Mouse (Mus musculus) urinary bladder, postnatal 36 days (tissue): Measurements from ENCODE around the gene Gpr37l1.
"Not testable (repeated sequence)": the region's sequence is repeated elsewhere in the genome, so short reads cannot be mapped to it uniquely, and the experiment has no call there.

ENCODE experiments used
- DNase-seq, 2 experiments: peaks; one replicate each; pipeline ENCODE4 v3.0.0; 2022; ENCODE audit warnings: low spot score in 2 of 2, mixed read lengths in 1 of 2

The Gpr37l1 gene

DNA sequence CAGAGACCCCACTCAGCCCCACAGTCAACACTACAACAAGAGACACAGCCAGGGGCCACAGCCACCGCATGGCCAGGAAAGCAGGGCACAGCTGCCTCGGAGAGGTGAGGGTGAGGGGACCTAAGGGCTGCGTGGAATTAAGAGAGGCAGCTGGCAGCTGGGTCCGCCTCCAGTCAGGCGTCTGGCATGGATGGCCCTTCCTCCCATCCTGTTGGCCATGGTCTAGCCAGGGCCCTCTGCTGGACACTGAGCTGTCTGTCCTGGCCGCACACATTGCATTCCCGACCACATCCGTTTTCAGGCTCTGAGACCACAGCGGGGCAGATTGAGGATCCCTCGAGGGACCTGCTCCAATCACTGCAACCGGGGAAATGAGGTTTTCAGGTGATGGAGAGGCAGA, at the start of gene Gpr37l1:
Gpr37l1 (minus strand) TSS at position 247 of the 400 bp plus-strand sequence.
- no peak for DNase-seq

DNA sequence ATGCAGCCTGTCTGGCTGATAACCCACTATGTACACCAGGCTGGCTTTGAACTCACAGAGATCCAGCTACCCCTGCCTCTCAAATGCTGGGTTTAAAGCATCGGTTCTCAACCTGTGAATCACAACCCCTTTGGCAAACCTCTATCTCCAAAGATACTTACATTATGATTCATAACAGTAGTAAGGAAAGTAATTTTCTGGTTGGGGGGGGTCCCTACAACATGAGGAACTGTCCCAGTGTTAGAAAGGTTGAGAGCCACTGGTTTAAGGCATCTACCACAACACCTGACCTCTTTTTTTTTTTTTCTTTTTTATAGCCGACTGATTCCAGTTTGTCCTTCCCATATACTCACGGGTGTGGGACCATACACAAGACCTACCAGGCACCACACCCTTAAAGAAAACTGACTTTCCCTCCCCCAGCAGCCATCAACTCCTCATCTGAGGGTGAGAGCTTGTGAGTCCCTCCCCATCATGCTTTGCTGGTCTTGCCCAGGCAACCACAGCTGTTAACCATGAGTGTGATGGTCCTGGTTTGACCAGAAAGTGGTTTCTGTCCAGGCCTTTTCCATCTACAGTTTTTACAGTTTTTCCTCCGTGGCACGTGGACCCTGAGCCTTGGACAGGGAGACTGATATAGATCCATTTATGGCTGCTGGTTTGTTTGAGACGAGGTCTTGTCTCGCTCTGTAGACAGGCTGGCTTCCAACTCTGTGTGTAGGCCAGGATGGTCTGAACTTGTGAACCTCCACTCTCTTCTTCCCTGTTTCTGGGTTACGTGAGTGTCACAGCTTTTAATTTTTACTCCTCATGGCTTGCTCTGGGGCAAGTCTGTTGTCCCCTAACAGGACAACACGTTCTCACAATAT, 46.5 kb upstream of the Gpr37l1 start:
- no peak for DNase-seq

DNA sequence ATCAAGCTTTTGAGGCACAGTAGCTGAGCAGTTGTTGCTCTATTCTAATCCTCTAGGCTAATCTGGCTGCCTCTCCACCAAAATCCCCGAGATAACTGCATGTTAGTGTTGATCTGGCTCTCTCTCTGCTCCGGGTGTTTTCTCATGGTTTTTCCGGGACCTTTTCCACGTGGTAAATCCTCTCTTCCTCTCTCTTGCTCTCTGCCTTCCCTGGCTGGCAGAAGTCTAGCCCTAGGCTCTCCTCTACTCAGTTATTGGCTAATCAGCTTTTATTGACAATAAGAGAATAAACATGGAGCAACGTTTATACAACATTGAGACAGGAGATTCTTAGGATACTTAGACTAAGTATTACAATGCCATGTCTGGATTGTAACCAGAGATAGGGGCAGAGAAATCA, 42.9 kb upstream of the Gpr37l1 start:
- DNase-seq: no peak

DNA sequence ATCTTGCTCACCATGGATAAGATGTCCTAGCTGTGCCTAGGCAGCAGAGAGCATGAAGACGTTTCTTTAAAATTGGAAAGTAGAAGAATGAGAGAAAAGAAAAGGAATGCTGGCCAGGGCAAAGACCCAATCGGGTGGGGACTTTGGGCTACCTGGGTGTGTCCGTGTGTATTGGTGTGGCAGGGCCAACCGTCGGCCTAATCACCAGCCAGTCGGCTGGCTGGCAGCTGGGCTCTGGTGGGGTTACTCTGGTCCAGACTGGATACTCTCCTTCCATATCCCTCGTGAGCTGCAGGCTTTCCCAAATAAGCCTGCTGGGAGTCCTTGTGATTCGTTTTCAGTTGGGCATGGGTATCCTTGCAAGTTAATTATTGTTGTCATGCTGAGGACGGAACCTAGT, 41.2 kb upstream of the Gpr37l1 start:
- no peak for DNase-seq

DNA sequence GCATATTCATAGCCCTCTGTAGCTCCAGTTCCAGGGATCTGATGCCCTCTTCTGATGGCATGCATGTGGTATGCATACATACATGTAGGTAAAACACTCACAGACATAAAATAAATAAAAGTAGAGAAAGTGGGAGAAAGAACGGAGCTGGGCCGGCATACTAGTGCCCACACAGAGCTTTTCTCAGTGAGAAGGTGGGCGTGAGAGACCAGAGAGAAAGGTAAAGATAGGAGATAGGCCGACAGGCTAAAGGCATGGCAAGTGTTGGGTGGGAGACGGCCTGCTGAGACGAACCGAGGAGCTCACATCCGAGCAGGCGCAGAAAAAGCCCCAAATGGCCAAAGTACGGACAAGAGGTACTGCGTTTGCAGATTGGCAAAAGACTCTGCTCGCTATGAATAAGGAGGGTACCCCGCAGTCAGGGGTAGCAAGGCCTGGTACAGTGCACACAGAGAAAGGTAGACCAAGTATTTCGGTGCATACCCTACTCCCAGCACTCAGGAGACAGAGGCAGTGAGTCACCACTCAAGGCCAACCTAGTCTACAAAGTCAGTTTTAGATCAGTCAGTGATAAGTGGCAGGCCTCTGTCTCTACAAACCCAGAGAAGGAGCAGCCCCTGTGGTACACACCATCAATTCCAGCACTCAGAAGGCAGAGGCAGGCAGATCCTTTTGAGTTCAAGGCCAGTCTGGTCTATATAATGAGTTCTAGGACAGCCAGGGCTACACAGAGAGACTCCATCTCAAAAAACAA, 39.3 kb upstream of the Gpr37l1 start:
- DNase-seq: no peak

DNA sequence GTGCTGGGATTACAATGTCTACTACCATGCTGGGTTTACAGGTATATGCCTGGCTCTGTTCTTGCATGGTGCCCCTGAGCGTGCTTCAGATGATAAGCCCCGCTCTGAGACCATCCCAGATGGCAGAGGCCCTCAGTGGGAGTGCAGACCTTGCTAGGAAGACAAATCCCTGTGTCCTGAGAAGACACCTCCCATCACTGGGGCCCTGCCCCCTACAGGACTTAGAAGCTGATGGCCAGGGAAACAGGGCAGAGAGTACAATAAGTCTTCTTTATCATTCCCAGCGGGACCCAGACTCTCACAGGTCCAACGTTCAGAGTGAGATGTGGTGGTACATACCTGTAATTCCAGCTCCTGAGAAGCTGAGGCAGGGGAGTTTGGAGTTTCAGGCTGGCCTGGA, 37.8 kb upstream of the Gpr37l1 start:
- DNase-seq: no peak

DNA sequence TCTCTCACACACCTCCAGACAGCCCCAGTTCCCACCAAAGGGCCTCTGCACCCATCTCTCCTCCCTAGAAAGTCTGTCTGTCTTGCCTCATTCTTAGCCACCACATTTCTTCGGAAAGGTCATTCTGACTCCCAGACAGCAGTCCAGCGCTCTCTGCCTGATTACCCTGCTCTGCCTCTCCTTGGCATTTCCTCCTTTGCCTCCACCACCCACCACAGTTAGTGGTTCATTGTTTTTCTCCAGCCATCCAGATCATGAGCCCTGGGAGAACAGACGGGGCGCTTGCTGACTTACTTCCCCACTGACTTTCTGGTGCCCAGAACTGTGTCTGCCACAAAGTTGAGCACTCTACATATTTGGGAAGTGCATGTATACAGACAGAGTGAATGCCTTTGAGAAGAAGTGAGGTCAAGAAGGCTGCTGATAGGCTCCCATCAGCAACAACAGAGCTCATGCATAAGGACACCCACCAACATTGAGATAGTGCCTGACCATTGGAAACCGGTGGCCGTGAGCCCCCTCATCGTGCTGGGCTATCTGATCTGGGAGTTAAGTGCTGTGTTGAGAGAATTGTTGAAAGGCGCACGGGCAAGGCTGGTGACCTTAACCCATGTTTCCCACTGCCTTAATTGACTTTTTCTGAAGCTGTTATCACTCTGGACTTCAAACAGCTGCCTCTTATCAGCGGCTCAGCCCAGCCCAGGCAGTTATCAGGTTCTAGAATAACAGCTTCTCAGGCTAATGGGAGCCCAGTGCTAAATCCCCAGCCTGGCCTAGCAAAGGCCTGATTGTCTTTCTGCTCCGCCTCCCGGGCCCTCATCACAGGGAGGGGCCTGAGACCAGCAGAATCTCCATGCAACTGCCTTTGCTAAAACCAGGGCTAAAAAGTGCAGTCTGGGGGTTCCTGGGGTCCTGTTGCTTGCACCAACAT, 37.0 kb upstream of the Gpr37l1 start:
- DNase-seq: no peak

DNA sequence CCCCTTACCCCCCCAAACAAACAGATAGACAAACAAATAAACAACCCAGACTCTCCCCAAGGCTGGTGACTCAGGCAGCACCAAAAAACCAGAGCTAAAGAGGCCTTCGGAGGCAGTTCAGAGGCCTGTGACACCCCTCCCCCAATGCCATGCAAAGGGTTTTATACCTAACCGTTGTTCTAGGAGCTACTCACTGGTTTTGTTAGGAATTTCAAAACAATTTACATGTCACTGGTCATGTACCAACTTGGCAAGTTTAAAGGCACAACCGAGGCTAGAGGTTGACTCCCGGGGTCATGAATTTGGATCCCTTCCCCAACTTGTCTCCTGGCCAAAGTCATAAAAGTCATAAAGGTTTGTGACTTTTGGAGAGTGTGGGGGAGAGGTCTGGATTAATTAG, 32.9 kb upstream of the Gpr37l1 start:
- no peak for DNase-seq

DNA sequence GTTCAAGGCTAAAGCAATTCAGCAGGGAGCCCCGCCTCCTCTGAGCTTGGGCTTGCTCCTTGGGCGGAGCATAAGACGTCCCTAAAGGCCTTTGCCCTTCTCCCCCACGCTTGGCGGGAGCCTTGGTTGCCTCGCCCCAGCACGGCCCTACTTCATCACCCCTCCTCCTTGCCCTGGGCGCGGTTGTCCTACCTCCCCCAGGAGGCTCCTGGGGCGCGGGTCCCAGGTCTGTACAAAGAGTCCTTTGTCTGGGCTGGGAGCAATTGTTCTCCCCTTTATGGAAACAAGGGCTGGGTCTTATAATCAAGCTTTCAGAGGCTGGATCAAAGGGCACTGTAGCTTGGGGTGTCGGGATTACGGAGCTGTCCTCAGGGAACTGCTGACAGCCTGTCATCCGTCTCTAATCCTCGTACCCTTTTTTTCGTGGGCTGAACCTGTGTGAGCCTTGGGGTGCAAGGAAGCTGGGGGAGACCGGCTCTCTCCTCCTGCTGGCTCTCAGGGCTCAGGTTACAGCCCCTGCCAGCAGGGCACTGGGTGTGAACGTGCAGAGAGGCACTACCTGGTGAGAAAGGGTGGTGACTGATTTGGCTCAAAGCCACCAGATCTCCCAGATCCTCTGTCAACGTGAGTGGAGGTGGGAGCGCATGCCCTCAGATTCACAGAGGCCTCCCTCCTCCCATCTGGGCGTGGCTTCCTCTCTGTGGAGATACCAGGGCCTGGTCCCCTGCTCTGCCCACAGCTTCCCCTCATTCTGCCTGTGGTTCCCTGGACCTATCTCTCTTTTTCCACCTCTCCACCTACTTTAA, 31.7 kb upstream of the Gpr37l1 start:
- peak; percentile 58 to 62 for DNase-seq

DNA sequence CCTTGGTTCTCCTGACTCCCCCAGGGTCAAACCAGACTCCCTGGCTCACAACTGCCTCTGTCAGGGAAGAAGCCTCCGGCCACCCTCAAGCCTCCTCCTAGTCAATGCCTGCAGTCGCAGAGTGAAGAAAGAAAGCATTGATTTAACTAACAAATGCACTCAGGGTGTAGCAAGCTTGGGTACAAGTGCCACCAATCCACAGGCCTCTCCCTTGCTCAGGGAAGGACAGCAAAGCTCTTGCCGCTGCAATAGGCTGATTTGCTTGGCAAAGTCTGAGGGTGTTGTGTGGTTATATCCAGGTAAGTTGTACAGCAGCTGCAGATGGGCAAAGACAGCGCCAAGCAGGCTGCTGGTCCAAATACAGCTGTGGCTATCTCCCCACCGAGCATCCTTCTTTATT, 30.9 kb upstream of the Gpr37l1 start:
- no peak for DNase-seq

DNA sequence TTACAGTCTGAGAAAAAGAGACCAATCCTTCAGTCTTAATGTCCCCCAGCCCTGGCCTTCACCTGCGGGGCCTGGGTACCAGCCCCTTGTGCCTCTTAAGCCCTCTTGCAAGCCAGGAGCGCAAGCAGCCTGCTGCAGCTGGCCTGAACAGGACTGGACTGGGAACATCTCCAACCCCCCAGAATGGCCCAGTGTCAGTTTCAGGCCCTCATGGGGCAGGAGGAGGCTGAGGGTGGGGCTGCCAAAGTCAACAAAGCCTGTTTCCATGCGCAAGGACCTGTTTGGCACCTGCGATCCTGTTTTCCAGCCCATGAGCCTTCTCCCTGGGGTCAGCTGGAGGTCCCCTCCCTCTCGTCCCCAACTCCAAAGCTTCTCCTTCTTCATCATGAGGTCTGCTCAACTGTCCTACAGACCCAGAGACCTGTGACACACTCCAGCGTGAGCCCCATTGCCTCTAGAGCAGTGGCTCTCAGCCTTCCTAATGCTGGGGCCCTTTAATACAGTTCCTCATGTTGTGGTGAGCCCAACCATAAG, 28.5 kb upstream of the Gpr37l1 start:
- DNase-seq: peak in 1 of 2 experiments; percentile 62

DNA sequence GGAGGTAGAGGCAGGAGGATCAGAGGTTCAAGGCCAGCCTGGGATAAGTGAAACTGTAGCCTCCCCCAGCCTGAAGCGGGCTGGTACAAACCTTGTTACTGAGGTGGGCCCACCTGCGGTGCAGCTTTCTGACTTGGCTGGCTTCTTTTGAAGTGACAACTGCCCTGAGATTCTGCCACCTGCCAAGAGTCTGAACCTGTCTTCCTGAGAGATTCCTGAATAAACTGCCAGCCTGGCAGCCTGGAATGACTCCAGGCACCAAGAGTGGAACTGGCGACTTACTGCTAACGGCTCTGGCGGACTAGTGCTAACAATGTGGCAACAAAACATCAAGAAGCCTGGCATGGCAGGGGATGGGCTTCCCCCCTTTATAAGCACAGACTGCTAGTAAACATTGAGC, 26.9 kb upstream of the Gpr37l1 start:
- not testable (repeated sequence) for DNase-seq

DNA sequence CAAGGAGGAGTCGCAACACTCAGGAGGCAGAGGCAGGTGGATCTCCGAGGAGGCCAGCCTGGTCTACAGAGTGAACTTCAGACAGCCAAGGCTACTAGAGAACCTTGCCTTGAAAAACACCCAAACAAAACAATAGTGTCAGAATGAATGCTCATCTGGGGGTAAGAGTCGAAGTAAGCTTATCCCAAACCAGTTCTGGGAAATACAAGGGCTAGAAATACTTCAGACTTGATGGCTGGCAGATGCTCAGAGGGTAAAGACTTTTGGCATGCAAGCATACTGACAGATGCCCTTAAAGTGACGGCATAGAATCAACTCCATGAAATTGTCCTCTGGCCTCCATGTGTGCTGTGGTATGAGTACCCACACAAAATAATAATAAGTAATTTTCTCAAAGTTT, 21.7 kb upstream of the Gpr37l1 start:
- DNase-seq: no peak

DNA sequence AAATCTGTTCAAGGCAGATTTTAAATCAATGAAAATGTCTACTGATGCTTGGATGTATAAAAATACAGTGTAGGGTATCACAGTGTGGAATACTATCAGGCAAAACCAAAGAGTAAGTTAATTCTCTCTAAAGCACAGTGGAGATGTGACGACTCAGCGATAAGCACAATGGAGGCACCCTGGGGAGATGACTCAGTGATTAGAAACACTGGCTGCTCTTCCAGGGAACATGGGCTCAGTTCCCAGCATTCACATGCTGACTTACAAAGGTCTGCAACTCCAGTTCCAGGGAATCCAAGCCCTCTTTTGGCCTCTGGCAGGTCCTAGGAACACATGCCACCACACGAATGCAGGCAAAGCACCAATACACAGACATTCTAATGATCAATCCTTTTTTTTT, 20.7 kb upstream of the Gpr37l1 start:
- DNase-seq: no peak

DNA sequence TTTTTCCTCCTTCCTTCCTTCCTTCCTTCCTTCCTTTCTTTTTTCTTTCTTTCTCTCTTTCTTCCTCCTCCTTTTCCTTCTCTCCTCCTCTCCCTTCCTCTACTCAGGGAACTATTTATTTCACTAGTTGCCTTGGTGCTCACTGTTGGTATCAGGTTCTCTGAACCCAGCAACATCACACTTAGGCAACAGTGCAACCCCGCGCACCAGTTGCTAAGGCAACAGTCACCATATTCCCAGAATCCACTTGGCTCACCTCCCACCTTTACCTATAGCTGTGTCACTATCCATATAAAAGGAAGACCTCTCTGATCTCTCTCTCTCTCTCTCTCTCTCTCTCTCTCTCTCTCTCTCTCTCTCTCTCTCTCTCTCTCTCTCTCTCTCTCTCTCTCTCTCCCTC, 19.5 kb upstream of the Gpr37l1 start:
- DNase-seq: not testable (repeated sequence)

DNA sequence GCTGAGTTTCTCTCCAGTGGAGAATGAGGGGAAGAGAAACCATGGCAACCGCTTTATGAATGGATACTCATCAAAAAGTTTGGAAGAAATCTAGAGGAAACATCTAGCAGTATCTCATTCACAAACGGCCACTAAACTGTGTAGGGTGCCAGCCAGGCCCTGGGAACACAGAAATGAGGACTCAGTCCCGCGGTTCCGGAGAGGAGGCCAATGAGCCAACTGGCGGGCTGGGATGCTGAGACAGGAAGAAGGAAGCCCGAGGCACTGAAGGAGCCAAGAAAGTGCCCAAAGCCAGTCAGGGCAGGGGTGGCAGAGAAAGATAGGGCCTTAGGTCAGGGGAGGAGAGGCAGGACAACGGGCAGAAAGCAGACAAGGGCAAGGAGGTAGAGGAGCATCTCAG, 18.9 kb upstream of the Gpr37l1 start:
- DNase-seq: no peak

DNA sequence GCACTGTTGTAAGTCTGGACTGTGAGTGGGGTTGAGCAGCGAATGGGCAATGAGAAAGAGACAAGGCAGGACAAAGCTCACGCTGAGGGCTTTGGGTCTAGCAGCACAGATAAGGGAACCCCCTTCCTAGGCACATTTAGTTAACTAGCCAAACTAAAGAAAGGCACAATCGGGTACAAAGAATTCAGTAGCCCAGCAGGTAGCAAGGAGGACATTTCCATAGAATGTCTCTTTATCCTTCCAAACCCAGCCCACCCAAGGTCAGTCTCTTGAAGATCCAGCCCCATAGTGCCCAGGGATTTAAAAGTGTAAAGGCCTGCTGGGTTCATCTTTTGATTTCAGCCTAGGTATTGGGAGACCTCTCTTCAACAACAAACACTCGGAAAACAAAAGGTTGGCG, 18.5 kb upstream of the Gpr37l1 start:
- no peak for DNase-seq

DNA sequence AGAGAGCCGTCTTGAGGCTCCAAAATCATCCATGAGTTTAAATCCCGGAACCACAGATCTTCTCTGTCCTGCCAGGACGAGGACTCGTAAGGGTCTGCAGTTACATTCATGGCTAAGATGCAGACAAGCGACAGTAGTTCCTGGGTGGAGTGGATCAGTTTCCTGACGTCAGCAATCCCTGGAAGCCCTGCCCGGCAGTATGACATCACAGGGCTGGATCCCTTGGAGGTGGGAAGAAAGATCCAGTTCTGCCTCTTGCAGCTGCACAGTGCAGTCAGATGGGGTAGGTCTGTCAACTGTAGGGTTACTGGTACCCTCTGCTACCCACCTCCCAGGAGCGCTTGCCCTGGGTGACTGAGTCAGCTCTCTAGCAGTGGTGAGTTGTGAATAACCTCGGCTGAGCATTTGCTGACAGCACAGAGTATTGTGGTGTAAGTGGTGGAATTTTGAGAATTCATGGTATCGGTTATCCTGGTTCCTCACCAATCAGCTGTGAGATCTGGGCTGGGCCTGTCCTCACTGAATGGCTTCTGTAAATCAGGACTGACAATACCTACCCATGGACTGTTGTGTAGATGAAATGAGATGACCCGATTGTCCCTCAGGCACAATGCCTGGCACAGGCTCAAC, 16.6 kb upstream of the Gpr37l1 start:
- DNase-seq: no peak

DNA sequence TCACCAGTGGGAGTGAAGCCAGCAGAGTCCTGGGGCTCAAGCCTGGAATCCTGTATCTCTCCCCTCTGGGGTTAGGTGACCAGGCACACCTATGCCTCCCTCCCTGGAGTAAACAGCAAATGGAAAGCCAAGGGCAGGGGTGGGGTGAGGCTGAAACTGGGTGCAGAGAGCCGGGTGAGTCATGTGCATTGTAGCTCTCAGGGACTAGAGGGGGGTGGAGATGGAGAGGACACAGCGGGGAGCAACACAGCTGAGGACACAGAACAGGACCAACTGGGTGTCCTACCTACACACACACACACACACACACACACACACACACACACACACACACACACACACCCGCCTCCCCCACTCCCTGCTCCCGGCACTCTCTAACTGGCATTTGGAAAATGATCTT, 16.0 kb upstream of the Gpr37l1 start:
- DNase-seq: peak; percentile 40 to 71

DNA sequence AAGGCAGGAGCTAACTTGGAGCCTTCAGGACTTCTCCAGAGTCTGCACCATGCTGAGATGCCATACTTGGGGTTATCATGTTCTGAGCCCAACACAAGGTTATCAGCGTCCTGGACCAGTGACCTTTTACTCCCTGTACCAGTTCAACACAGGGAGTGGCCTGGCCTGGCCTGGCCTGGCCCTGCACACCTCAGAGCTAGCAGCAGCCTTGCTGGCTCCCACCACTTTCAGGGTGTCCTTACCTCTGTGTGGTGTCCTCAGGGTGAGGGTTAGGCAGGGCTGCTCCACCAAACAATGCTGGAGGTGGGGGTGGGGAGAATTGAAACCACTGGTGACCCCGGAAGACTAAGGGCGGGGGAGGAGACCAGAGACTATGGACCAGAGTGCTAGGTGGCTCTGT, 15.5 kb upstream of the Gpr37l1 start:
- DNase-seq: no peak
